Mouse (Mus musculus) embryo, embryonic 10 days (tissue): ENCODE measurements at regions not wholly inside any gene's neighbourhood (a gene's known extent, or its start where the extent isn't known, plus 50 kb on each side); places are given as distances from the start of the nearest gene placed in this dataset.
"Not testable (repeated sequence)": the region's sequence is repeated elsewhere in the genome, so short reads cannot be mapped to it uniquely, and the experiment has no call there.

ENCODE experiments used
- DNase-seq: peaks from one replicate; pipeline ENCODE4 v3.0.0-alpha.2; 2015; ENCODE audit warnings: low spot score

- no peak for DNase-seq
Observed at GRCm38 (mm10) chr8:60728339-60728738, 95.7 kb downstream of the Mfap3l start.

DNA sequence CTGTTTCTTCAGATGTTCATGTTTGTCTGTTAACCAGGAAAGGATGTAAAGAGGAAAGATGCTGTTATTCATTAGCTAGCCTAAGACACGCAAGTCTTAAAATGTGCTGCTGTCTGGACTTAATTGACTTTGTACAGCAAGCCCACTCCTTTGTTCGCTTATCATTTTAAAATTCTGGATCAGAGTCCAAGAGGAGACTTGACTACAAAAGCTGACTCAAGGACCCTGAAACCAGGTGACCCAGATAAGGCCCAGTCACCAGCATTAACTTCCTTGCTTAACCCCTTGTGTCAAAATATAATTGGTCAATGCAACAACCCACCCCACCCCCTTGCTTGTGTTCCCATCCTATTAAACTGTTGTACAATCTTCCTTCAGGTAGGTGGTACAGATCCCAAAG lies 99.9 kb downstream of the Mfap3l start:
- no peak for DNase-seq

- DNase-seq: no peak
Observed at GRCm38 (mm10) chr8:60735961-60736360, 103.3 kb downstream of the Mfap3l start.

DNA sequence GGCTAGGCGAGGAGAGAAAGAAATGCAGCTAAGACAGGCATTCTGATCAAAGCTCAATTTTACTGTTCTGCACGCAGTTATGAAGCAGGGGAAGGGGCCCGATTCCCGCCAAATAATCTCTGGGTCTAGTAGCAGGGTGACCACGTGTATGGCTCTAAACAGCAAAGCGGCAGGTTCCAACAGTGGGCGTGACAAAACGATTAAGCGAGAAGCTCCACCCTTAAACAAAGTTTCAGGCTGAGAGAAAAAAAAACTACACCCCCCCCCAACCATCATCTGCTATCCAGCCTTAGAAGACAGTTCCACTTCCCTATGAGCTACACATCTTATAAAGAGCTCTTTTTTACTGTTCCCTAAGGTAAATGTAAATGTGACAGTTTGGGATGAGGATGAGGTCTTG lies 103.8 kb downstream of the Mfap3l start:
- DNase-seq: no peak

DNA sequence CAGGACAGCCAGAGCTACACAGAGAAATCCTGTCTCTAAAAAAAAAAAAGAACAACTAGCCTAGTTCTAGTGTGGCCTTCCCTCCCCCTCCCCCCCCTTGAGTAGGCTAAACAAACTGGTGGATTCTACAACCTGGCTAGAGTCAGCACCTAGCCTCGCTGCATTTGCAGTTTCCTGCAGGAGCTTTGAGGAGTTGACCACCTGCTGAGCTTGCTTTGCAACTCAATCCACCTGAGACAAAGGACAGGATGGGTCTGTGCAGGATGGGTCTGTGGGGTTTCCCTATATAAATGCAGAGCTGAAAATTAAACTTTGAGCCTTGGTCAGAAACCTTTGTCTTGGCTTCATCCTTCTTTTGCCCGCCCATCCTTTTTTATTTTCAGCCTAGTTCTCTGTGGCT lies 104.3 kb downstream of the Mfap3l start:
- DNase-seq: no peak

DNA sequence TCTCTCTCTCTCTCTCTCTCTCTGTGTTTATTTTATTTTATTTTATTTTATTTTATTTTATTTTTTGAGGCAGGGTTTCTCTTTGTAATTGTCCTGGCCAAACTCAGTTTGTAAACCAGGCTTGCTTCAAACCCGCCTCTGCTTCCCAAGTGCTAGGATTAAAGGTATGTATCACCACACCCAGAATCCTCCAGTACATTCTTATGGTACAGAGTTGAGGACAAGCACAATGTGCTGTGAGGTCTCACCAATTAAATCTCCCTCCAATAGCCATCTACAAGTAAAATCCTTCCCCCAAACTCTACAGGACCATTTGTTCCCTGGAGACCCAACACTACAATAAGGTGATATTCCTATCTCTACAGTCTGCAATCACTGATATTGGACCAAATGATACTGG lies 105.0 kb downstream of the Mfap3l start:
- DNase-seq: no peak

DNA sequence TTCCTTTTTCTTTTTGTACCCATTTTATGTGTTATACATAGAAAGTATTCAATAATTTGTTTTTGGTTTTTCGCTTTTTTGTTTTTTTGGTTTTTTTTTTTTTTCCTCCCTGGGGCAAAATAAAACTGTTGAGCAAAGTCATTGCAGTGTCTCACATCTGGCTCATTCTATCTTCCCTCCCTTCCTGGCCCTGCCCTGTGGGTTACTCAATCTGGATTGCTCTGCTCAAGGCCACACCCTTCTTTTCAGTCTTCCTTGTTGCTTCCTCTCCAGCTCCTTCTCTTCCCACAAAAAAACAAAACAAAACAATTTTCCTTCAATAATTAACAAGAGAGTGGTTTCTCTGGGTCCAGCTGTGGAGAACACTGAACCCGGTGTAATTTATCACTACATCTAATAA lies 113.2 kb downstream of the Mfap3l start:
- no peak for DNase-seq

DNA sequence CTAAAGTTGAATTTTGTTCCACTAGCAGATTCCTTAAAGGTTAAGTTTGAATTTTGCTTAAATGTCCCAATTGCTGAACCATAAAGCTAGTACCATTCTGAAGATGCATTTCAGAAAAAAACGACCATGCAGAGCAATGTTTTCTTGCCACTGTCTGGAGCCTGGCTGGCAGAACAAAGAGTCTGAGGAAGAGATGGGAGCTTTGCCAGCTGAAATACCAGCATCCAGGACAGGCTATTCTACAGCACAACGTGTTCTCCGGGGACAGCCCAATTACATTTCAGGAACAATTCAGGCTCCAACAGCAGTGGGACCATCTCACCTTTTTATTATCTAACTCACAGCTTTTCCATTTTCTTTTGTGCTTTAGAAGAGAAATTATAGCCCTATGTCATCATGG lies 113.9 kb downstream of the Mfap3l start:
- DNase-seq: no peak

- no peak for DNase-seq
Observed at GRCm38 (mm10) chr8:60755704-60756415, 123.2 kb downstream of the Mfap3l start.

- DNase-seq: no peak
Observed at GRCm38 (mm10) chr8:60763959-60764358, 126.3 kb upstream of the Hpf1 start.

GRCm38 (mm10) chr8:60773350-60773749 lies 116.9 kb upstream of the Hpf1 start:
- peak; percentile 7 for DNase-seq

DNA sequence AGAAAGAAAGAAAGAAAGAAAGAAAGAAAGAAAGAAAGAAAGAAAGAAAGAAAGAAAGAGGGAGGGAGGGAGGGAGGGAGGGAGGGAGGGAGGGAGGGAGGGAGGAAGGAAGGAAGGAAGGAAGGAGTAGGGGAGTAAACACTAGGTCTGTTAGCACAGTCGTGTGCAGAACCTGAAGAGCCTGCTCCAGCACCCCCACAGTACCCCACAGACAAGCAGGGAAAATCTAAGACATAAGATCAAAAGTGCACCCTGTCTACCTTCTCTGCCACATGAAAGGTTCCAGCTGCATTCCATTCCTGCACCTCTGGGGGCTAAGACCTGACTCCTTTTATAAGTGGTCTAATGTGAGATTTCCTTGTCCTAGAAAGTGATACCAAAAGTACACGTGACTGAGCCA lies 114.0 kb upstream of the Hpf1 start:
- DNase-seq: not testable (repeated sequence)

DNA sequence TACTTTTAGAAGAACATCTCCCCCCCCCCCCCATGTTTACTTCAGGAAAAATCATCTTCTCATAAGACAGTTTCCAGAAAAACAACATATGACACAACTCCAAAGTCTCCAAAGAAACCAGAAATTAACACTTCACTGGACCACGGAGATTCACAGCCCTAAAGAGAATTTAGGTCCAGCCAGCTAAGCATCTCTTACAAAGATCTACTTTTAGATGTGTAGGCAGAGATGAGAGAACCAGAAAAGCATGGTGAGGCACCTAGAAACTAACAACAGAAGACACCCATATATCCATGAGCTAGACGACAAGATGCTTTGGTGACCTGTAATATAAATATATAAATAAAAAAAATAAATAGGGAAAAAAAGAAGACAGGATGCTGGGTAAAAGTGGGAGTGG lies 105.2 kb upstream of the Hpf1 start:
- DNase-seq: no peak

GRCm38 (mm10) chr8:60790453-60790852 lies 99.8 kb upstream of the Hpf1 start:
- no peak for DNase-seq

DNA sequence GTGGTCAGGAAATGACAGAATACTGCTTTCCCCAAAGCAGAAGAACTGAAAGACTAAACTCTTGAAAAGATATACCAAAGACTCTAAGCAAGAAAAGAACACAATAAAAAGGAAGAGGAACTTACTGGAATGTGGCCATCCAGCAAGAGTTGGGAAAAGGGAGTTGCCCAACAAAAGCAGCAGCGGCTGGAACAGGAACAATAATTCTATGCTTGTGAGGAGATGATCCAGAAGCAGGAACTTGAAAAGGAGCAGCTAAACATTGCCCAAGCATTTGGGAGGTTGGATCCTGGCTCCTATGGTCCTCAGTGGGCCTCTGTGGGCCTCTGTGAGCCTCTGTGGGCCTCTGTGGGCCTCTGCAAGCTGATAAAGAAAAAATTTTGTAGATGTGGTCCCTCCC lies 97.7 kb upstream of the Hpf1 start:
- no peak for DNase-seq

DNA sequence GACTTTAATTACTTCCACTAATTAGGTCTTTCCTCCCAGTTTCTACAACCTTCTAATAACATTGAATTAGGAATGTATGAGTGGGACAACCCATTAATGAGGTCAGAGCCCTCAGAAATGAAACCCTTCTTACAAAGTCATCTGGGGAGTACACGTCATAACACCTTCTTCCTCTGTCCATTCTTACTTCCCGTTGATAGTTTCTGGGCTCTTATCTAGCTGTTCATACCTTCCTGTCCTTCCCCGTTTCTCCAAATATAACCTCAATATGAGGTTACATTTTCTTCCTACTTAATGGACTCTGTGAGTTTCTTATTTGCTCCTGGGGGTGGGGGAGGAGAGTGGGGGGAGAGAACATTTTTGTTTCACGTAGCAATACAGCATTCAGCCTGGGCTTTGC lies 85.4 kb upstream of the Hpf1 start:
- no peak for DNase-seq

DNA sequence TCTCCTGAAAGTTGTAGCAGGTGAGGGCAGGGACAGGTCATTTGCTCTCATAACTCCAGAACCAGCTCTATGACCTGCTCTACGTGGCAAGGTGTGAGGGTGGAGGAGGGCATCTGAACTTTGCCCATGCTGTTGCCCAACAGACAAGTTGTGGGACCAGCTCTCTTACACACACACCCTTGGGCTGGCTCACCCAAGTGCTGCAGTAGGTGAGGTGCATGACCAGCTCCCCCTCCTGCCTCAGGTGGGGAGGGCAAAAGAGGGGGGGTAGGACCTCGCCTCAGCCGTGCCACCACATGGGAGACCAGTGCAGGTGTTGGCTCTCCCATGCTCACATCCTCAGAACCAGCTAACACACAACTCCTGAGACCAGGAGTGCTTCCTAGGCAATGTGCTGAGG lies 83.4 kb upstream of the Hpf1 start:
- DNase-seq: no peak

GRCm38 (mm10) chr8:60809806-60810205 lies 80.4 kb upstream of the Hpf1 start:
- no peak for DNase-seq

DNA sequence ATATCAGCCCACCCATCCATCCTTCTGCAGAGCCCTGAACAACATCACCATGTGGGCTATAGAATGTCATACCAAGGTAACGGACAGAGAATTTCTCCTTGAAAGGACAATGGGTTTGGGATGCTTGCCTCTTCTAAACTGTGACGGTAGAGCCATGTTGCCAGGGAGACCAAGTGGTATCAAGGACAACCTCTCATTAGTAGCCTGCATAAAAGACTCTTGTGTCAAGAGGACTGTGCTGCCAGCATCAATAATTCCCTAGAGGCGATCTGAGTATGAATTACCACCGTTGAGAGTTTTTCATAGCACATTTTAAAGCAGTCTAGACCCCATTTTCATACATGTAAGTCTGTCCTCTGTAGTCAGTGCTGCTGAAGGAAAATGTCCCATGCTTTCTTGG lies 79.3 kb upstream of the Hpf1 start:
- DNase-seq: peak; percentile 36

GRCm38 (mm10) chr8:60825676-60826442 lies 64.4 kb upstream of the Hpf1 start:
- peak; percentile 55 for DNase-seq

DNA sequence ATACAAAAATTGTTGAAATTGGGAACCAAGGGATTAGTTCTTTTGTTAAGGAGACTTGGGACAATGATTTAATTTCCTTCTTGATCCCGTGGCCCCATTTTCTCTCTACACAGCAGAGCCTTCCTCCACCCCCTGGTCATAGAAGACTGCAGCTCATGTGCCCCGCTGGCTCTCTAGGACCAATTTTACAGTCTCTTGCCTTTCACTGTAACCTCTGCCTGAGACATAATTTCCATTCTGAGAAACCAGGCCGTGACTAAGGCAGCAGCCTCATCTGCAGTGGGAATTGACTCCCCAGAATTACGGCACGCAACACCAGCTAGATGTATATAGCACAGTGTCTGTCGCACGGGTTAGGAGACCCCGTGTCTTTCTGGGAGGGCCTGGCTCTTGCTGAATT lies 63.0 kb upstream of the Hpf1 start:
- DNase-seq: no peak

DNA sequence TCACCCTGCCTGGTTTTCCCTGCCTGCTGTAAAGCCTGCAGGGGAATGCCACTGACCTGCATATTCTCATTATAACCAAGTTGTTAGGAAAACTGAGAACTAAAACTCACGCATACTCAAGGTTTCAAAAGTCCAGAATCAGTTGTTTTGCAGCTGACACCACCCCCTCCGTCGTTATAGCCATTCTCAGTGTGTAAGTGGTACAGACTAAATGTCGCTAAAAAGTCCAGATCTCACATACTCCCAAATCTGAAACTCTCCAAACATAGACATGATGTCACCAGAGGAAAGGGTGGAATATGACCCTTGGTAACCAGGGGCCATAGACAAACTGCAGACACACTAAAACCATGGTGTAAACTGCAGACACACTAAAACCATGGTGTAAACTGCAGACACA lies 61.1 kb upstream of the Hpf1 start:
- no peak for DNase-seq

DNA sequence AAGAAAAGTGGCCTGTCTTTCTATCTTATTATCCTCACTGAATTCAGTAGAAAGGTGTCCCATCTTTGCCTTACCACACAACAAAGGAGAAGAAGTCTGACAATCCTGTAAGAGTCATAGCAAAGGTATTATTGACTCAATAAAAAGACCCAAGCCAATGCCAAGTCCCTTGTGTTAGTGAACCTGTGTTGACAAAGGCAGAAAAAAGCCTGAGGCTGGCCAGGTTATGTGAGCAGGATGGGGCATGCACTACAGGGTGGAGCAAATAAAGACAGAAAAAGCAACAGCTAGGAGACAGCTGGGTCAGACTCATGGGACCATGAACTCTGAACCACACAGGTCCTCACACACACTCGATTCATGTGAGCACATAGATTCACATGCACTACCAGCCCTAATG lies 59.7 kb upstream of the Hpf1 start:
- DNase-seq: no peak

GRCm38 (mm10) chr8:60838526-60838925 lies 51.7 kb upstream of the Hpf1 start:
- no peak for DNase-seq
